Mouse (Mus musculus) lung, adult 2 months (tissue): ENCODE data around the gene Traip.

Experiments
- CTCF ChIP-seq: fragments of 200-500 bp; IDR thresholded peaks from 2 replicates; pipeline ENCODE4 v1.5.1; 2011; ENCODE audit warnings: mild to moderate bottlenecking, low read length, control low read depth; ENCODE audit not compliant: insufficient read depth
- POLR2A ChIP-seq: fragments of 200-500 bp; IDR thresholded peaks from 2 replicates; pipeline ENCODE4 v1.6.1; 2011; ENCODE audit warnings: low read depth, mild to moderate bottlenecking, control low read depth, low read length, borderline replicate concordance; ENCODE audit errors: extremely low read depth

DNA sequence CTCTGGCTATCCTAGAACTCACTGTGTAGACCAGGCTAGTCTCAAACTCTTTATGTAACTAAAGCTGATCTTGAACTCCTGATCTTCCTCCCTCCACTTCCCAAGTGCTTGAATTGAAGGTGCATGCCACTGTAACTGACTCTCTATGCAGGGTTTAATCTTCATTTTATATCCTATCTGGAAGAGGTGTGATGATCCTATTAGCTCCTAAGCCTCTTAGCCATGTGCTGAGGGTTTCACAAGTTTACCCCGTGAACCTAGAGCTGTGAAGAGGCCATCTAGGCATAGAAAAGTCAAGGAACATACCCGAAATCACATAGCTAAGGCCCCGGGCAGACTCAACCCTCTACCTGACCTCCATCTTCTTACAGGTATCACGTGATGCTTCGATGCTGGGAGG, 30.5 kb upstream of the Traip start:
- TF ChIP-seq POLR2A (no peak), CTCF (no peak)
